Mouse (Mus musculus) spleen, postnatal 36 days (tissue): ENCODE results near the gene Tssk1.

ENCODE experiments used
- DNase-seq, 2 experiments: peaks; one replicate each; pipeline ENCODE4 v3.0.0; 2022; ENCODE audit warnings: low spot score in 2 of 2, mixed read lengths in 1 of 2

Tssk1 gene

GRCm38 (mm10) chr16:17893923-17894322 is at the start of gene Tssk1:
TSS of gene Tssk1 (plus strand) at chr16:17894223.
- no peak for DNase-seq

GRCm38 (mm10) chr16:17848431-17848830 is 45.6 kb upstream of the Tssk1 start:
- DNase-seq: no peak

GRCm38 (mm10) chr16:17848928-17849327 is 45.1 kb upstream of the Tssk1 start:
- DNase-seq: peak in 1 of 2 experiments; percentile 18

GRCm38 (mm10) chr16:17849486-17849885 is 44.5 kb upstream of the Tssk1 start:
- DNase-seq: no peak

- DNase-seq: no peak
Measured at GRCm38 (mm10) chr16:17851331-17851730, 42.7 kb upstream of the Tssk1 start.

- no peak for DNase-seq
Measured at GRCm38 (mm10) chr16:17851860-17852259, 42.2 kb upstream of the Tssk1 start.

GRCm38 (mm10) chr16:17853263-17853662 is 40.8 kb upstream of the Tssk1 start:
- no peak for DNase-seq

GRCm38 (mm10) chr16:17857157-17857556 is 36.9 kb upstream of the Tssk1 start:
- DNase-seq: no peak

- DNase-seq: no peak
Measured at GRCm38 (mm10) chr16:17858592-17858991, 35.4 kb upstream of the Tssk1 start.

GRCm38 (mm10) chr16:17865293-17865692 is 28.7 kb upstream of the Tssk1 start:
- no peak for DNase-seq

- DNase-seq: no peak
Measured at GRCm38 (mm10) chr16:17865770-17866169, 28.3 kb upstream of the Tssk1 start.

- DNase-seq: no peak
Measured at GRCm38 (mm10) chr16:17871248-17871647, 22.8 kb upstream of the Tssk1 start.

- DNase-seq: no peak
Measured at GRCm38 (mm10) chr16:17872995-17873394, 21.0 kb upstream of the Tssk1 start.

- no peak for DNase-seq
Measured at GRCm38 (mm10) chr16:17875174-17875573, 18.8 kb upstream of the Tssk1 start.

GRCm38 (mm10) chr16:17876096-17876495 is 17.9 kb upstream of the Tssk1 start:
- no peak for DNase-seq

GRCm38 (mm10) chr16:17879571-17879970 is 14.5 kb upstream of the Tssk1 start:
- DNase-seq: no peak

GRCm38 (mm10) chr16:17882196-17882595 is 11.8 kb upstream of the Tssk1 start:
- DNase-seq: no peak

- no peak for DNase-seq
Measured at GRCm38 (mm10) chr16:17884116-17884515, 9.9 kb upstream of the Tssk1 start.

- no peak for DNase-seq
Measured at GRCm38 (mm10) chr16:17889689-17890341, 4.2 kb upstream of the Tssk1 start.

- no peak for DNase-seq
Measured at GRCm38 (mm10) chr16:17890342-17890727, 3.7 kb upstream of the Tssk1 start.

- peak; percentile 59 to 75 for DNase-seq
Measured at GRCm38 (mm10) chr16:17890917-17891566, 3.0 kb upstream of the Tssk1 start.

- peak; percentile 97 to 99 for DNase-seq
Measured at GRCm38 (mm10) chr16:17891567-17891959, 2.5 kb upstream of the Tssk1 start, which contains the start of gene Gm20518. TSS of gene Gm20518 (minus strand) at chr16:17891671.

GRCm38 (mm10) chr16:17892606-17893005 is 1.4 kb upstream of the Tssk1 start:
- no peak for DNase-seq
